Mouse (Mus musculus): ENCODE data around the gene Sap25. TPM values are rescaled to one million over a fixed set of nuclear protein-coding genes. Genes with fewer than 3 reads are reported as not detected.
A peak's percentile ranks its signal among the peaks of the same experiment; 100 is the strongest.

Sap25 gene
- 2.0 TPM in 1 of 2 replicates, not detected in the other for polyA plus RNA-seq (2012; ENCODE audit: insufficient read depth, insufficient read length, missing spikeins)

- H3K27ac ChIP-seq (replicated peaks; ENCODE audit: low read depth, low read length) = no peak within 1 kb of the TSS
- H3K4me3 ChIP-seq (ENCODE audit: insufficient read depth, low read depth, low read length) = no peak within 1 kb of the TSS
- 0 out of 2 replicates have a peak, but pooled peaks cover 2% of the 10 kb centered on the region for H3K4me1 ChIP-seq (ENCODE audit: control insufficient read depth, insufficient read depth, insufficient read length, low read length)
Observed at GRCm38 (mm10) chr5:137641054-137641453, at the start of gene Sap25. Gene Sap25 (plus strand): TSS chr5:137641334.

- H3K4me3 ChIP-seq (ENCODE audit: insufficient read depth, low read depth, low read length) = no peak overlapping the region
- peaks cover 4% of the 10 kb centered on the region for H3K4me1 ChIP-seq (ENCODE audit: control insufficient read depth, insufficient read depth, insufficient read length, low read length)
Observed at GRCm38 (mm10) chr5:137595921-137596320, 45.2 kb upstream of the Sap25 start.

GRCm38 (mm10) chr5:137596601-137597261 lies 44.4 kb upstream of the Sap25 start:
- no peak overlapping the region; the same call in 1 of the 2 replicates for H3K4me3 ChIP-seq (ENCODE audit: insufficient read depth, low read depth, low read length)
- peak overlapping the region; percentile 51 for H3K27ac ChIP-seq (replicated peaks; ENCODE audit: low read depth, low read length)
- H3K4me1 ChIP-seq (ENCODE audit: control insufficient read depth, insufficient read depth, insufficient read length, low read length) = peaks cover 4% of the 10 kb centered on the region

More at GRCm38 (mm10) chr5:137595921-137596320, 45.2 kb upstream of the Sap25 start:
- H3K27ac ChIP-seq (replicated peaks; ENCODE audit: low read depth, low read length) = no peak overlapping the region

- Histone ChIP-seq H3K4me1 (ENCODE audit: control insufficient read depth, insufficient read depth, insufficient read length, low read length) (peaks cover 8% of the 10 kb centered on the region), H3K4me3 (ENCODE audit: insufficient read depth, low read depth, low read length) (no peak overlapping the region), H3K27ac (replicated peaks; ENCODE audit: low read depth, low read length) (no peak overlapping the region)
Observed at GRCm38 (mm10) chr5:137597625-137598024, 43.5 kb upstream of the Sap25 start.

- peaks cover 10% of the 10 kb centered on the region for H3K4me1 ChIP-seq (ENCODE audit: control insufficient read depth, insufficient read depth, insufficient read length, low read length)
- H3K4me3 ChIP-seq (ENCODE audit: insufficient read depth, low read depth, low read length) = no peak overlapping the region
- no peak overlapping the region for H3K27ac ChIP-seq (replicated peaks; ENCODE audit: low read depth, low read length)
Observed at GRCm38 (mm10) chr5:137598100-137598826, 42.9 kb upstream of the Sap25 start.

- Histone ChIP-seq H3K27ac (replicated peaks; ENCODE audit: low read depth, low read length) (no peak overlapping the region), H3K4me1 (ENCODE audit: control insufficient read depth, insufficient read depth, insufficient read length, low read length) (peaks cover 10% of the 10 kb centered on the region), H3K4me3 (ENCODE audit: insufficient read depth, low read depth, low read length) (peak overlapping the region; percentile 92)
Observed at GRCm38 (mm10) chr5:137599600-137599999, 41.5 kb upstream of the Sap25 start.

GRCm38 (mm10) chr5:137600281-137600618 lies 40.9 kb upstream of the Sap25 start:
- H3K27ac ChIP-seq (replicated peaks; ENCODE audit: low read depth, low read length) = peak overlapping the region; percentile 62
- H3K4me3 ChIP-seq (ENCODE audit: insufficient read depth, low read depth, low read length) = peak overlapping the region; percentile 92
- peaks cover 10% of the 10 kb centered on the region for H3K4me1 ChIP-seq (ENCODE audit: control insufficient read depth, insufficient read depth, insufficient read length, low read length)

- Histone ChIP-seq H3K4me1 (ENCODE audit: control insufficient read depth, insufficient read depth, insufficient read length, low read length) (peaks cover 10% of the 10 kb centered on the region), H3K4me3 (ENCODE audit: insufficient read depth, low read depth, low read length) (peak within 1 kb of the TSS; percentile 92), H3K27ac (replicated peaks; ENCODE audit: low read depth, low read length) (peak within 1 kb of the TSS; percentile 100)
Observed at GRCm38 (mm10) chr5:137600619-137601364, 40.3 kb upstream of the Sap25 start, which contains the start of gene Mospd3. Gene Mospd3 (minus strand): TSS chr5:137601058.

GRCm38 (mm10) chr5:137601365-137601729 lies 39.8 kb upstream of the Sap25 start:
- Histone ChIP-seq H3K27ac (replicated peaks; ENCODE audit: low read depth, low read length) (peak overlapping the region; percentile 67), H3K4me3 (ENCODE audit: insufficient read depth, low read depth, low read length) (peak overlapping the region; percentile 60), H3K4me1 (ENCODE audit: control insufficient read depth, insufficient read depth, insufficient read length, low read length) (peaks cover 10% of the 10 kb centered on the region)

GRCm38 (mm10) chr5:137607860-137608653 lies 33.1 kb upstream of the Sap25 start:
- H3K4me3 ChIP-seq (ENCODE audit: insufficient read depth, low read depth, low read length) = no peak overlapping the region
- no peak overlapping the region for H3K27ac ChIP-seq (replicated peaks; ENCODE audit: low read depth, low read length)
- peaks cover 15% of the 10 kb centered on the region for H3K4me1 ChIP-seq (ENCODE audit: control insufficient read depth, insufficient read depth, insufficient read length, low read length)

- H3K4me3 ChIP-seq (ENCODE audit: insufficient read depth, low read depth, low read length) = peak overlapping the region; percentile 48; the same call in 1 of the 2 replicates
- H3K4me1 ChIP-seq (ENCODE audit: control insufficient read depth, insufficient read depth, insufficient read length, low read length) = peaks cover 17% of the 10 kb centered on the region
Observed at GRCm38 (mm10) chr5:137608654-137609190, 32.4 kb upstream of the Sap25 start.

GRCm38 (mm10) chr5:137609292-137609691 lies 31.8 kb upstream of the Sap25 start:
- Histone ChIP-seq H3K27ac (replicated peaks; ENCODE audit: low read depth, low read length) (no peak overlapping the region), H3K4me1 (ENCODE audit: control insufficient read depth, insufficient read depth, insufficient read length, low read length) (peaks cover 20% of the 10 kb centered on the region), H3K4me3 (ENCODE audit: insufficient read depth, low read depth, low read length) (peak overlapping the region; percentile 48)

More at GRCm38 (mm10) chr5:137608654-137609190, 32.4 kb upstream of the Sap25 start:
- H3K27ac ChIP-seq (replicated peaks; ENCODE audit: low read depth, low read length) = no peak overlapping the region

GRCm38 (mm10) chr5:137610056-137610455 lies 31.1 kb upstream of the Sap25 start:
- H3K4me1 ChIP-seq (ENCODE audit: control insufficient read depth, insufficient read depth, insufficient read length, low read length) = peaks cover 20% of the 10 kb centered on the region
- peak overlapping the region; percentile 48 for H3K4me3 ChIP-seq (ENCODE audit: insufficient read depth, low read depth, low read length)
- H3K27ac ChIP-seq (replicated peaks; ENCODE audit: low read depth, low read length) = peak overlapping the region; percentile 53

- Histone ChIP-seq H3K27ac (replicated peaks; ENCODE audit: low read depth, low read length) (peak overlapping the region; percentile 83), H3K4me3 (ENCODE audit: insufficient read depth, low read depth, low read length) (peak overlapping the region; percentile 48), H3K4me1 (ENCODE audit: control insufficient read depth, insufficient read depth, insufficient read length, low read length) (peaks cover 20% of the 10 kb centered on the region)
Observed at GRCm38 (mm10) chr5:137610548-137611244, 30.4 kb upstream of the Sap25 start.
